Mouse (Mus musculus): ENCODE results near the gene Immp2l. TPM values are rescaled to one million over a fixed set of nuclear protein-coding genes. Genes with fewer than 3 reads are reported as not detected.
A peak's percentile ranks its signal among the peaks of the same experiment; 100 is the strongest.

The Immp2l gene
- polyA plus RNA-seq, 1 experiment from 2014 or later, result 7.0 TPM

DNA sequence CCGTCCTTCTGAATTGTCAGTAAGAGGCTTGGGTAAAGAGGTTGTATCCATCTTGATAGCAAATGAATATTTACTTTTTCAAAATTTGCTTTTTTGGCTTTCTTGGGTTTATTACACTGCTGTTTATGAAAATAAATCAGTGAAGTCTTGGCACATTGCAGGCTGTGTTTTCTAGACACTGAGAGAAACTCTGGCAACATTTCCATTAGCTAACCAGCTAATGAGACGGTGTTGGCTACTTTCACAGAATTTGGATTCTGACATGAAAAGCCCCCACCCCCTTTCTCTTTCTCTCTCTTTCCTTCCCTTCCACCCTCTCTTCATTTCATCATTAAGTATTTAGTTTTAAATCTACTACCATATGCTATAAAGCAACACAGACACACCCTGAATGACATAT, 496.4 kb downstream of the Immp2l start:
- Histone ChIP-seq H3K36me3 (ENCODE audit: insufficient read depth, low read length) (no peaks in the 10 kb centered on the region), H3K4me3 (ENCODE audit: low read length) (no peak overlapping the region), H3K4me2 (replicated peaks; ENCODE audit: low read depth, low read length) (no peak overlapping the region), H3K4me1 (ENCODE audit: insufficient read depth, low read length) (no peaks in the 10 kb centered on the region), H3K9me3 (ENCODE audit: low read length) (no peaks in the 10 kb centered on the region), H3K27ac (ENCODE audit: low read length) (no peak overlapping the region), H3K9ac (replicated peaks; ENCODE audit: low read length) (no peak overlapping the region), H3K27me3 (ENCODE audit: insufficient read depth, low read length) (no peaks in the 10 kb centered on the region)
- WGBS, result 65% methylated on average over 2 of the region's 2 CpGs
- no peak for ATAC-seq (ENCODE audit: low FRiP score, low TSS enrichment)

DNA sequence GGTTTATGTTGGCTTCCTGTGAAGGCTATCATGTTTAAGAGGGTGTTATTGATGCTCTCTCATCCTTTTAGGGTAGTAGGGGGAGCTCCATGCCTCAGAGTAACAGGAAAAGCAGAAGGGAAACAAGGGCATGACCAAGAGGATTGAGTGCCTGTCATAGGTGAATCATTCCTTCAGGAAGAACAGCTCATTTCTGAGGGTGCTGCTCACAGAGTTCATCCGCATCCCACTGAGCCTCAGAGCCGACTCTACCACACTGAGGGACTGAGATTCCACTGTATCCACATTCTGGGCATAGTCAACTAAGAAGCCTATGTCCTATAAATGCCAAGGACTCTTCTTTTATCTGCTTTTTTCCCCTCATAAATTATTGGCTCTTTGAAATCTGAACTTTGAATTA, 497.8 kb downstream of the Immp2l start:
- Histone ChIP-seq H3K36me3 (ENCODE audit: insufficient read depth, low read length) (no peaks in the 10 kb centered on the region), H3K9ac (replicated peaks; ENCODE audit: low read length) (no peak overlapping the region), H3K27me3 (ENCODE audit: insufficient read depth, low read length) (no peaks in the 10 kb centered on the region), H3K27ac (ENCODE audit: low read length) (no peak overlapping the region), H3K4me1 (ENCODE audit: insufficient read depth, low read length) (no peaks in the 10 kb centered on the region), H3K4me2 (replicated peaks; ENCODE audit: low read depth, low read length) (no peak overlapping the region), H3K9me3 (ENCODE audit: low read length) (no peaks in the 10 kb centered on the region), H3K4me3 (ENCODE audit: low read length) (no peak overlapping the region)
- ATAC-seq (ENCODE audit: low FRiP score, low TSS enrichment), result no peak
- 81% methylated on average over 2 of the region's 2 CpGs for WGBS

DNA sequence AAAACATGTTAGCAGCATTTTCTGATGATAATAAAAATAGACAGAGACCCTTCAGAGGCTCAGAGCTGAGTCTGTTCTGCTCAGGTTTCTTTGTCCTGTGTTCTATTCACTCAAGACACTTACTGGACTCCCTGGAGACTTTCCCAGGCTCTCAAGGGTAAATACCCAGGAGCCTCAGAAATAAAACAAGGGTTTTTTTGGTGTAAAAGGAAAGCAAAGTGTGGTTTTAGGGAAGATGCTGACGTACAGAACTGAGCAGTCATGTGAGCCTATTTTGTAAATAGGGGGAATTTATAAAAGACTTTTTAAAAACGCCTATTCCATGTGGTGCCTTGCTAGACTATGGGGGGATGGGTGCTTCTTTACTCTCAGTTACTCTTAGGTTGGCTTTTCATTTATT, 502.8 kb downstream of the Immp2l start:
- H3K4me1 ChIP-seq (ENCODE audit: insufficient read depth, low read length), result no peaks in the 10 kb centered on the region
- H3K36me3 ChIP-seq (ENCODE audit: insufficient read depth, low read length), result no peaks in the 10 kb centered on the region
- no peak overlapping the region for H3K4me2 ChIP-seq (replicated peaks; ENCODE audit: low read depth, low read length)
- H3K27ac ChIP-seq (ENCODE audit: low read length), result no peak overlapping the region
- 70% methylated on average over 2 of the region's 2 CpGs for WGBS
- no peak overlapping the region for H3K9ac ChIP-seq (replicated peaks; ENCODE audit: low read length)
- no peak overlapping the region for H3K4me3 ChIP-seq (ENCODE audit: low read length)
- no peaks in the 10 kb centered on the region for H3K9me3 ChIP-seq (ENCODE audit: low read length)
- no peak for ATAC-seq (ENCODE audit: low FRiP score, low TSS enrichment)
- H3K27me3 ChIP-seq (ENCODE audit: insufficient read depth, low read length), result no peaks in the 10 kb centered on the region

DNA sequence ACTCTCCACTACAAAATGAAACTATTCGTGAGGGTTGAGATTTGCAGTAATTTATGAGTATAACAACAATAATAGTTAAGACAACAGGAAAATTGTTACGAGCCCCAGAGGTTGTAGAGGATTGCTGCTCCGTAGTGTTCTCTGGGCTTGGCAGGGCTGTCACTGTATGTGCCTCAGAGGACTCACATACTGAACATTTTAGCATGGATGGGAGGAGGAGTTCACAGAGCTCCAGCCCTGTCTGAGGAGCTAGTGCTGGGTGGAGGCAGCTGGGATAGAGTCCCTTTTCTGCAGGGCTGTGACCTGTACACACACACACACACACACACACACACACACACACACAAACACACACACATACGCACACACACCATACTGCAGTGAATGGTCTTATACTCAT, 504.5 kb downstream of the Immp2l start:
- Histone ChIP-seq H3K4me2 (replicated peaks; ENCODE audit: low read depth, low read length) (no peak overlapping the region), H3K9ac (replicated peaks; ENCODE audit: low read length) (no peak overlapping the region), H3K27me3 (ENCODE audit: insufficient read depth, low read length) (no peaks in the 10 kb centered on the region), H3K9me3 (ENCODE audit: low read length) (no peaks in the 10 kb centered on the region), H3K27ac (ENCODE audit: low read length) (no peak overlapping the region), H3K4me3 (ENCODE audit: low read length) (no peak overlapping the region), H3K4me1 (ENCODE audit: insufficient read depth, low read length) (no peaks in the 10 kb centered on the region), H3K36me3 (ENCODE audit: insufficient read depth, low read length) (no peaks in the 10 kb centered on the region)
- 55% methylated on average over 4 of the region's 4 CpGs for WGBS
- no peak for ATAC-seq (ENCODE audit: low FRiP score, low TSS enrichment)

DNA sequence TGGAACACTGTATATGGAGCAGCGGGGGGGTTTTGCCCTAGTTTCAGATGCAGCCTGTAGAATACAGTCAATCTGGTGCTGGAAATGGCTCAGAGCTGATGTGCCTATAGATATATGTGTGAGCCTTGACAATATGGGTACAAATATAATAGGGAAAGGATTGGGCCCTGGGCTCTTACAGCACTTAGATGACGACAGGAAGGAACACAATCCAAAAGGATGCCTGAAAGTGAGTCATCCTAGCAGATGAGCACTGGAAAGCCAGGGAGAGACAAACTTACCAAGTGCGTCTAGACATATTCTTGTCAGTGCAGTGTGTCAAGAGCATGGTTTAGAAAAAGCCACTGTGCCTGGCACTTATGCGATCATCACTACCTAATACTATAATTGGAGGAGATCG, 516.1 kb downstream of the Immp2l start:
- H3K4me3 ChIP-seq (ENCODE audit: low read length), result no peak overlapping the region
- no peak overlapping the region for H3K27ac ChIP-seq (ENCODE audit: low read length)
- H3K27me3 ChIP-seq (ENCODE audit: insufficient read depth, low read length), result no peaks in the 10 kb centered on the region
- no peak overlapping the region for H3K4me2 ChIP-seq (replicated peaks; ENCODE audit: low read depth, low read length)
- H3K9ac ChIP-seq (replicated peaks; ENCODE audit: low read length), result no peak overlapping the region
- no peaks in the 10 kb centered on the region for H3K36me3 ChIP-seq (ENCODE audit: insufficient read depth, low read length)
- 87% methylated on average over 5 of the region's 5 CpGs for WGBS
- no peaks in the 10 kb centered on the region for H3K4me1 ChIP-seq (ENCODE audit: insufficient read depth, low read length)
- no peaks in the 10 kb centered on the region for H3K9me3 ChIP-seq (ENCODE audit: low read length)
- ATAC-seq (ENCODE audit: low FRiP score, low TSS enrichment), result no peak

DNA sequence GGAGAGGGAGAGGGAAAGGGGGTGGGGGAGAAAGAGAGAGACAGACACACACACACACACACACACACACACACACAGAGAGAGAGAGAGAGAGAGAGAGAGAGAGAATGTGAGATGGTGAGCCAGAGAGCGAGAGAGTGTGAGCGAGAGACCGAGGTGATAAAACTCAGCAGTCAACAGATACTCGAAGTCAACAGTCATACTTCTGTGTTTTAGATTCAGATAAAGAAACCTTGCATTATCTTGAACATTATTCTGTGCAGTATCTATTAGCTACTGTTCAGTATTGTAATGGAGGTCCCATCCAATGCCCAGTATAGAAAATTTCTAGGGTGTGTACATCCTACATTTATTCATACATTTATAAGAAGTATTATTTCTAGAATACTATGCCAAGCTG, 527.7 kb downstream of the Immp2l start:
- no peak overlapping the region for H3K4me2 ChIP-seq (replicated peaks; ENCODE audit: low read depth, low read length)
- H3K36me3 ChIP-seq (ENCODE audit: insufficient read depth, low read length), result no peaks in the 10 kb centered on the region
- H3K9ac ChIP-seq (replicated peaks; ENCODE audit: low read length), result no peak overlapping the region
- no peaks in the 10 kb centered on the region for H3K9me3 ChIP-seq (ENCODE audit: low read length)
- no peak overlapping the region for H3K27ac ChIP-seq (ENCODE audit: low read length)
- H3K4me1 ChIP-seq (ENCODE audit: insufficient read depth, low read length), result no peaks in the 10 kb centered on the region
- no peaks in the 10 kb centered on the region for H3K27me3 ChIP-seq (ENCODE audit: insufficient read depth, low read length)
- 84% methylated on average over 4 of the region's 4 CpGs for WGBS
- H3K4me3 ChIP-seq (ENCODE audit: low read length), result no peak overlapping the region
- ATAC-seq (ENCODE audit: low FRiP score, low TSS enrichment), result no peak

DNA sequence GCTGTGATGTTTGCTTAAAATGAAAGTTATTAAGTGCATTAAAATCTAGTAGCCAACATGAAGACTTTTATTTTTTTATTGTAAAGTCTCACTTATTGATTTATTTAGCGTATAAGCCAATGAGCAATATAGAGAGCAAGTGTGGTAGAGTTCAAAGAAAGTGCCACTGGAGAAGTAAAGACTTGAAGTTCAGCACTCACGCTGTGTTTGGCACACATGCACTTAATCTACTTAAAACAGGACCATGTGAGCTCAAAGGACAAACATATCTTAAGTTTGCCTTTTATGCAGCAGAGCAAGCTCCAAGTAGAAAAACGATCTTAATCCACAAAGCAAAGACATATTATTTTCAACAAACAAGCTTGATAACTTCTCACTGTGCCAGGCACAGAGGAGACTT, 533.9 kb downstream of the Immp2l start:
- WGBS, result 81% methylated on average over 3 of the region's 3 CpGs
- H3K36me3 ChIP-seq (ENCODE audit: insufficient read depth, low read length), result no peaks in the 10 kb centered on the region
- H3K27me3 ChIP-seq (ENCODE audit: insufficient read depth, low read length), result no peaks in the 10 kb centered on the region
- H3K4me1 ChIP-seq (ENCODE audit: insufficient read depth, low read length), result no peaks in the 10 kb centered on the region
- no peak overlapping the region for H3K4me2 ChIP-seq (replicated peaks; ENCODE audit: low read depth, low read length)
- H3K4me3 ChIP-seq (ENCODE audit: low read length), result no peak overlapping the region
- no peak overlapping the region for H3K9ac ChIP-seq (replicated peaks; ENCODE audit: low read length)
- H3K9me3 ChIP-seq (ENCODE audit: low read length), result no peaks in the 10 kb centered on the region
- H3K27ac ChIP-seq (ENCODE audit: low read length), result no peak overlapping the region
- no peak for ATAC-seq (ENCODE audit: low FRiP score, low TSS enrichment)

DNA sequence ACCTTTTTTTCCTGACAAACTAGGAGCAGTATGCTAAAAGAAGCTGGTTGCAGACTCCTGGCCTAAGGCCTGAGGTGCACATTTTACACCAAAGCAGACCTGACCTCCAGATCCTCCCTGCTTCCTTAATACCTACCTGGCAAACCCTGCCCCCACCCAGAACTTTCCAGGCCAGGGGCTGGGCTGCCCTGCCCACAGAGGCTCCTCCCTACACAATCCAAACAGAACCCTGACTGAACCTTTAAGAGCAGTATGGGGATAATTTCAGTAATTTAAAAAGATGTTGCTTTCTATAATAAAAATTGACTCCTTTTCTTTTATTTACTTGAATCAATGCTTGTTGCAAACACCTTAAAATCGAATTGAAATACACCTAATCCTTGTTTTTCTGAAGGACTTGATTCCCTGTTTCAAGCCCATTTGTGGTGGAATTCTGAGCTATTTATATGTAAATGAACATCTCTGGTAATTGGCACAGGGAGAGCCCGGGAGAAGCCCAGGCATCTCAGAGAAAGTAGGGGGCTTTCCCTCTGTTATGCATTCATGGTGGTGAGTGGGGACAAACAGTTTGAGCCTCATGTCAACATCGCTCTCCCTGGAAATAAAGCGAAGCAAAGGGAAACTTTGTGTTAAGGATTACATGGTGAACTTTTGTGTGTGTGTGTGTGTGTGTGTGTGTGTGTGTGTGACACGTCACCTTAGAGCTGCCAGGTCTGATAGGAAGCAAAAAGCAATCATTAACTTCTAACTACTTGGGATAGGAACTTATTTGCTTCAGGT, 535.3 kb downstream of the Immp2l start:
- H3K4me1 ChIP-seq (ENCODE audit: insufficient read depth, low read length), result no peaks in the 10 kb centered on the region
- H3K27me3 ChIP-seq (ENCODE audit: insufficient read depth, low read length), result no peaks in the 10 kb centered on the region
- no peak overlapping the region for H3K4me2 ChIP-seq (replicated peaks; ENCODE audit: low read depth, low read length)
- H3K9ac ChIP-seq (replicated peaks; ENCODE audit: low read length), result no peak overlapping the region
- WGBS, result 38% methylated on average over 5 of the region's 5 CpGs
- H3K36me3 ChIP-seq (ENCODE audit: insufficient read depth, low read length), result no peaks in the 10 kb centered on the region
- H3K9me3 ChIP-seq (ENCODE audit: low read length), result no peaks in the 10 kb centered on the region
- H3K4me3 ChIP-seq (ENCODE audit: low read length), result no peak overlapping the region
- peak; percentile 74; the same call in 1 of the 2 replicates for ATAC-seq (ENCODE audit: low FRiP score, low TSS enrichment)
- H3K27ac ChIP-seq (ENCODE audit: low read length), result peak overlapping the region; percentile 34; the same call in 1 of the 2 replicates

DNA sequence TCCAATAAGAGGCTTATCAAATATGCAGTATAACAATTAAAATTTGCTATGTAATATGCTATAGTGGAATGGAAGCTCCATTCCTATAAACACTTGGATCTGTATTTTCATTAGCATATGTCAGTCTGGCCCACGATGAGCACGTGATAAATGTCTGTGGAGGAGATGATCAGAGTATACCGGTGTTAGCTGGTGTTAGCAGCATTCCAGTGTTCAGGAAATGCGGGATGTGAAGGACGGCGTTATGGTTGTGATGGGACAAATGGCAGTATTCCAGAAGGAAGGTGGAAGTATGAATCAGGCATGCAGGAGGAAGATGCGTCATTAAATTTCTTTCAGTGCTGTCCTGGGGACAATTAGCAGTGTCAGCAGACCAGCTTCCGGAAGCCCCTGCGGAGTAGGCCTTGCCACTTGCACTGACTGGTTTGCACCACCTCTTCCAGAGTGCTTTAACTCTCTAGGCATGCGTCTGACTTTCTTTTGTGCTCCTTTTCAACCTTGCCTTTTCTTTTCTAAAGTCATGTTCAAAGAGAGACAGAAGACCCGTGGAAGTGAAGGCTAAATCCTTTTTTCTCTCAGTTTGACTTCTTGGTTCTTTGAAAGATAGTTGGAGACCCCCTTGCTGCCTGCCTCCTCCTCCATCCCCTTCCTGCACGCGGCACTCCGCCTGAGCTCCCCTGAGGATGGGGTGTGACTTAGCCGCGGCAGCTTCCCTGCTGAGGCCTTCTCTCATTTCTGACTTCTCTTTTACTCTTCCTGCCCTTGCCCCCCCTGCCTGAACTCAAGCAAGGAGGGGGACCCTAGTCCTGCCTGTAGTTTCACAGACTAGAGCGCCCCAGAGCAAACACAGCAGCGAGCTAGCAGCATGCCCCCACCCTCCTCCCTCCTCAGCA, 541.9 kb downstream of the Immp2l start:
- H3K9ac ChIP-seq (replicated peaks; ENCODE audit: low read length), result peak overlapping the region; percentile 43; the same call in 1 of the 2 replicates
- 15% methylated on average over 18 of the region's 18 CpGs for WGBS
- peak overlapping the region; percentile 9; the same call in 1 of the 2 replicates for H3K4me3 ChIP-seq (ENCODE audit: low read length)

More for the DNA sequence above, 541.9 kb downstream of the Immp2l start:
- peak; percentile 95 for ATAC-seq (ENCODE audit: low FRiP score, low TSS enrichment)
- H3K36me3 ChIP-seq (ENCODE audit: insufficient read depth, low read length), result no peaks in the 10 kb centered on the region
- H3K4me2 ChIP-seq (replicated peaks; ENCODE audit: low read depth, low read length), result peak overlapping the region; percentile 32
- H3K27ac ChIP-seq (ENCODE audit: low read length), result peak overlapping the region; percentile 0; the same call in 1 of the 2 replicates
- no peaks in the 10 kb centered on the region for H3K27me3 ChIP-seq (ENCODE audit: insufficient read depth, low read length)
- H3K9me3 ChIP-seq (ENCODE audit: low read length), result no peaks in the 10 kb centered on the region
- peaks cover 6% of the 10 kb centered on the region; the same call in 1 of the 2 replicates for H3K4me1 ChIP-seq (ENCODE audit: insufficient read depth, low read length)
